Mouse (Mus musculus) cerebellum, adult 9-11 months (tissue): ENCODE data around the gene Hdac9.
"Not testable (repeated sequence)": the region's sequence is repeated elsewhere in the genome, so short reads cannot be mapped to it uniquely, and the experiment has no call there.

Experiments used
- DNase-seq: peaks from one replicate; pipeline ENCODE4 v3.0.0; 2022

Gene Hdac9

DNA sequence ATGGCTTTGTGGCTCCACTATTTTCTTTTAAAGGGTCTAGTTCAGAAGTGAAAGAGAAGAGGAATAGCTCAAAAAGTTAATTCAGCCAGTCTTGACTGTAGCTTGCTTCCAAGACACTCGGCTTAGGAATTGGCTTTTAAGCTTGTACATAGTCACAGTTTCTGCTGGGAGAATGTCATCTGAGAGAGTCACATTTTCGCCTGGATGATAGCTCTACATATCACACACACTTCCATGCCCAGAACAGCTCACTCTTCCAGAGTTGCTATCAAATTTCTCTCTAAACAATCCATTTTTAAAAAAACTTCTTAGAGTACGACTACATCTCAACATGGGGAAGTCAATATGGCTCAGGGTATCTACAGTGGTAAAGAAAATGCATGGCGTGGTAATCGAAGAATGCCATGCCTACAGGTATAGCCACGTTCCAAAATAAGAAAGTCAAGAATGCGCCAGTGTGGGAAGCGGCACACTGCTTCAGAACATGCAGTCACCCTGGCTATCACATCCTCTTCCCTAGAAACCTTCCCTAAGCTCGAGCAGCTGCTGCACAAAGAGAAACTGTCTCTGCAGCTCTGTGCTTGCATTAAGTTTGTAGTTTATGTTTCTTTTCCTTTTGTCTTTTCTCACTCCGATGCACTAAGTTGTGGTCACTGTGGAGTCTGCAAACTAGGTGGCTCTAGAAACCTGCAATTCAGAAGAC lies 443.8 kb downstream of the Hdac9 start:
- no peak for DNase-seq

DNA sequence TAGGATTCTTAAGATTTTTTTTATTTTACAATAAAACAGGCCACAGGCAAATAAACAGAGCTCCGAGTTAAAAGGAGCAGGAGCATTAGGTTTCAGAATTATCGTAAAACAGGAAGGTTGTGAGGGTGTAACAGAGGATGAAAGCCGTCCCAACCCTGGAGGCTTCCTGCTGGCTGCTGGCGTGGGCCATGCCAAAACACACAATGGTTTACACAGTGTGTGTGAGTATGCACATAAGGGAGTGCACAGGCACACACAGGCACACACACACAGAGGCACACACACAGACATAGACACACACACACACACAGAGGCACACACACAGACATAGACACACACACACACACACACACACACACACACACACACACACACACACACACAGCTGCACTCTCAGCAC lies 444.4 kb downstream of the Hdac9 start:
- DNase-seq, result no peak

DNA sequence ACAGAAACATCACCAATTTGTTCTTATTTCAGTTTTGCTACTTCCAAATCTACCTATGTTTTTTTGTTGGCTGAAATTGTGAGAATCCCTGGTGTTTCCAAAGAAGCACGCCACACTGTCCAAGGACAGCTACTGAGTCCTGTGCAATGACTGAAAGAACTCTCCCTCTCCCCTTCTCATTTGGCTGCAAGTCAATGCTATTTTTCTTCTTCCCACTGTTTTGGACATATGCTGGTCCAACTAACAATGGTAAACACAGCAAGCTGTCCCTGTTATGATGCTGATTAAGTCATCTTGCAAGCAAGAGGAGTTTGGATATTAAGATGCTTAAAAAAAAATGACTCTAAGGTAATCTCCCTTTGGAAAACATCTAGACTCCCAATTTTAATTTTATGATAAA lies 455.2 kb downstream of the Hdac9 start:
- peak; percentile 45 for DNase-seq

DNA sequence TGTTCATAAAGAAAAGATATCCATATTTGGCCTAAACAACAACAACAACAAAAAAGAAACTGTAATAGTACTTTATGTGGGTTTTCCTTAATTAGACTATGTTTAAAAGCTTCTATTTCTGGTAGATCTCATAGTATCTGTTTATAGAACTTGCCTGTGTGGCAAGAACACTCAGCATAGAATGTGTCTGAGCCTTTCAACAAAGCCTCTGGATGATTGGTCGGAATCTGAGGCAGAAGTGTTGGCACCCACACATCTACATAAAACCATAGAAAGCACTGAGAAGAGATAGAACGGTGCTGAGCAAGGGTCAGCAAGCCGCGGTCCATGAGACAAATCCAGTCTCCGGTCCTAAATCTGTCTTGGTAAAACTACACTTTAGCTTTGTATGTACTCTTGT lies 464.3 kb downstream of the Hdac9 start:
- no peak for DNase-seq

DNA sequence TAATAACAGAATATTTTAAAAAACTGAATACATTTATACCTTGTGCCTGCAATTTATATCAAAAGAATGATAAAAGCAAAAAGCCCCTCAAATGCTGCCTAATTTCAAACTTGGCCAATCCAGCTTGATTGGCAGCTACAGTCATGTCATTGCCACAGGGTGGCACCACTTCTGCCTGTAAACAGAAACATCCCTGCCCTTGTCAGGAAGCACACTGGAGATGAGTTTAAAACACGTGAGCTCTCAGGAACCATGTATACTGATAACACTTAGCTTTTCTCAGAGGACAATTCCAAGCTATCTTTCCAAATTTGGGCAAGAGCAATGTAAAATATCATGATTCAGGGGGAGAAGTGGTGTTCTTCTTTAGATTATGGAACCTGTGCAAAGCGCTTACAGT lies 465.7 kb downstream of the Hdac9 start:
- DNase-seq, result no peak

DNA sequence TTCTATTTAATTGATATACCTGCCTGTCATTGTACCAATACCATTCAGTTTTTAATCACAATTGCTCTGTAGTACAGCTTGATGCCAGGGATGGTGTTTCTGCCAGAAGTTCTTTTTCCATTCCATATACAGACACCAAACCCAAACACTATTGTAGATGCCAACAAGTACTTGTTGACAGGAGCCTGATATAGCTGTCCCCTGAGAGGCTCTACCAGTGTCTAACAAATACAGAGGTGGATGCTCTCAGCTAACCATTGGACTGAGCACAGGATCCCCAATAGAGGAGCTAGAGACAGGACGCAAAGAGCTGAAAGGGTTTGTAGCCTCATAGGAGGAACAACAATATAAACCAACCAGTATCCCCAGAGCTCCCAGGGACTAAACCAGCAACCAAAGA lies 472.2 kb downstream of the Hdac9 start:
- DNase-seq, result not testable (repeated sequence)

DNA sequence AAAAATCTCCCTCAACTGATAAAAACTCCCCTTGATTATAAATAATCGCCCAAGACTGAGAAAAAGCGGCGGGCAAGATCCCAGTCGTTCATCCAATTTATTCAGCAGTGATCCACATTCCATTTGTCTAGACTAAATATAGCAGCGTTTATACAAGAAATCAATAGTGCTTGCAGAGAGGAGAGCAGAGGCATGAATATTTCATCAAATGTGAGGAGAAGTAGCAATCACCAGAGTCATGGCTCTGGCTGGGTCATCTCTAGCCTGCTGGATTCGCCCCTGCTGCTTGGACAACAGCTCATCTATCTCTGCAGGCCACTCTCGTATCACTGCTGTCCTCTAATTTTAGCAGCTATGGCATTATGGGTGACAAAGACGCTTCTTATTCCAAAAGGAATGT lies 476.0 kb downstream of the Hdac9 start:
- DNase-seq, result no peak

DNA sequence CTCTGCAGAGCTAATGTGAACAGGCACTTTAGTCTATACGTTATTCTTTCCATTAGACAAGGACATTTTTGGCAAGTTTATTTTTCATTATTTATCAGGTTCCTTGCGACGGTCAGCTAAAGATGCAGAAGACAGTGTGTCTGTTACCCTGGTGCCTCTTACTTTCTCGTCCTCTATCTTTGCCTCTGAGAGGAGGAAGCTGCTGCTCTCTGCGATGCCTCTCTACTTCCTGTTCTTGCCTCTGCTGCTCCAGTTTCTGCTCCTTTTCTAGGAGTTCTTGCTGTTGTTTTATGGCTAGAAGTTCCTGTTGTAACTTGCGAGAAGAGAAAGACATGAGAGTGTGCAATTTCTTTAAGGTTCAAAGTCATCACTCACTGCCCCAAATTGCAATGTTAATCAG lies 484.0 kb downstream of the Hdac9 start:
- no peak for DNase-seq

DNA sequence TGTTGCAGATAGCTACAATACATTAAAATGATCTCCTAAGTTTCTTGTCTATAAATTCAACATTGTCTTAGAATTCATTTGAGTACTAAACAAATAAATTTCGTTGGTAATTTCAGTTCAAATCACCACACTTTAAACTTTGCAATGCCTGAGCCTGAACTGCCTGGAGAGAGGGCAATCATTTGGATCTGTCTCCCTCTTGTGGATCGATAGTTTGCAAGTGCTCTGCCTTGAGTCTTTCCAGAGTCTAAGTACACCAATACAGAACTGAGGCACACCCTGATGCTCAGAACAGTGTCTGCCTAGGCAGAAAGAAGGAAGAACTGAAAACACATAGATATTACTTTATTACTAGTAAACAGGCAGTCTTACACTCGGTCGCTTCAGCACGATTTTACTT lies 484.4 kb downstream of the Hdac9 start:
- no peak for DNase-seq

DNA sequence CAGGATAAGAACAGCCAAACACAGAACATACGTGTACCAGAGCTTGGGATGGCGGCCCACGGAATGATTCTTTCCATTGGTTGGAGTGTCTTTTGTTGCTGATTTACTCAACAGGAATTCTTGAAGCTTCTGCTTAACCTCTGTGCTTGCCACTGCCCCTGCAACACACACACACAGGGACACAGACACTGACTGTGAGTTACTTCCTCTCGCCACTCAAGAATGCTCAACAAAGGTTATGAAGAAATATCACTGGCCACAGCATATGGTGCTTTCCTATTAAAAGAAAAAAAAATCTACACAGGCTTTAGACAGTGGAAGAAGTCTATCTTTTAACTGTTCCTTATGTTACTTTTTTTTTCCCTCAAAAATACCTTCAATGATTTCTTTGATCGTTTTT lies 485.1 kb downstream of the Hdac9 start:
- DNase-seq, result no peak

DNA sequence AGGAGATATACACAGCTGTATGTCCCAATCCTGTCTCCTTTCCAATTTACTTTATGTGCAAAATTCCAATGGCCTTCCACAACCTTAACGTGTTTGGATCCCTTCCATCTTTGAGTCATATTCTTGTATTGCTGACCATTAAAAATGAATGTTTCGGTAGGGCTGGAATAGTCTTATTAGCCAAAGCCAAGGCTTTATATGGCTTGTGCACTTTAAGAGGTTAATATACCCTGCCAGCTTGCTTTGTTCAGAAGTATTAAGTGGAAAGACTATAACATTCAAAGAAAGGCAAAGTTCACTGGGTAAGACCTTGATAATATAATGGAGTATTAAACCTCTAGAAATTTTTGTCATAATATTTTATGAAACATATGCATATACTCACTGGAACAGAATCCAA lies 491.4 kb downstream of the Hdac9 start:
- DNase-seq, result no peak

DNA sequence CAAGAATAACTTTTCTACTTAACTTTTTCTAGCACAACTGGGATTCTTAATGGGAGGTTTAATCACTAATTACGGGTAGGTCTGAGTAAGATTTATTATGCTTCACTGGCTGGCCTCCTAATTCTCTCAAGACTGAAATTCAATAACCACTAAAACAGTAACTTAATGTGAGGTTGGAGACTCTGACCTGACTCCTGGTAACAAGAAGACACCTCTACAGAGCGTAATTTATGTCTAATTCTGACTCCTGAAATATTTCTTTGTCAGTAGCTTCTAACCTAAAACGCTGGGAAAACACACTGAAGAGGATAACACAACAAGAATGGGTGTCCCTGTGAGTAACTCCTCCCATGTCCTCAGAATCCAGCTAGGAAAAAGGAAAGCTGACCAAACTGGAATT lies 508.8 kb downstream of the Hdac9 start:
- DNase-seq, result no peak

DNA sequence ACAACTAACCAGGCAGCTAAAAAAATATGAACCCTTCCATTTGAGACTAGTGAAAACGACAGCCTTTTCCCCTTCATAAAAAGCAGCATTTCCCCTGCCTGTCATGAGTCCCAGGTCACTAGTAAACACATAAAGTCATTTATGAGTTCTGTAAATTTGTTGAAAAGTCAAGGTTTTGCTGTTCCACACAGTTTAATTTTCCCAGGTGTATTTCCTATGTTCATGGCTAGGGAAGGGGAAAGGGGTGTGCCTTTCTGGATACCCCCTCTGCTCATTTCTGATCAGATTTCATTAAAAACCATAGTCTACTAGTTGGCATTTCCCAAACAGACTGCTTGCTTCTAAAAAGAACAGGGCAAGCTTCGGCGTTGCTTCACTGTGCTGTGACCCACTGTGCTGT lies 509.8 kb downstream of the Hdac9 start:
- no peak for DNase-seq

DNA sequence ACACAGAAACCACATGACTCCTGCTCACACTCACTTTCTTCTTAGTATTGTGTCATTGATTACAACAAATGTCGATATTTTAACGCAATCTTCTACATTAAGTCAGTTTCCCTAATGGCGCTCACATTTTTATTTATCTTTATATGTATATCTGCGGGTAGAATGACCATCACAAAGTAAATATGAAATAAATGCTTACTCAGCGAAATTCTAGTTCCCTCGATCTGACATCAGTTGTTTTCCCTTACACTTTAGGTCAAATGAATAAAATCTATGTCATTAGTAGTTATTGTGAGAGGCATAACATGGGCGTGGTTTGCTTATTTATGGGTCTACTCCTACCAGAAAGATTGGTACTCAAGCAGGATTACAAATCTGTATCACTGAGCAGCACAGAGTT lies 514.8 kb downstream of the Hdac9 start:
- DNase-seq, result no peak

DNA sequence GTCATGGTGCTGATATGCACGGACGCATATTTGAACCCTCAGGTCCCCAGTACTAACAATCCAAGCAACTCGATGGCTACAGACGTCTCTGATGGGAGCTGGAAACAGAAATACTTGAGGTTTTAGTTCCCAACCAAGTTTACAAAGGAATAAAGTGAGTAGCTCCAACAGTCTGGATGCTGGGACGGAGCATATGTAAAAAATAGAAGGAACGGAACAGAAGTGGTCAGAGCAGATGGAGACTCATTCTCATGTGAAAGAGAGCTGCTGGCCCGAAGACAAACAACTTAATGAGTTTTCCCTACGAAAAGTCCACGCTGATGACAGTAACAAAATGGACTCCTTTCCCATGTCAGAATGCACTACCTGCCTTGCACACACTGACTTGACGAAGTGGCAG lies 518.3 kb downstream of the Hdac9 start:
- DNase-seq, result no peak

DNA sequence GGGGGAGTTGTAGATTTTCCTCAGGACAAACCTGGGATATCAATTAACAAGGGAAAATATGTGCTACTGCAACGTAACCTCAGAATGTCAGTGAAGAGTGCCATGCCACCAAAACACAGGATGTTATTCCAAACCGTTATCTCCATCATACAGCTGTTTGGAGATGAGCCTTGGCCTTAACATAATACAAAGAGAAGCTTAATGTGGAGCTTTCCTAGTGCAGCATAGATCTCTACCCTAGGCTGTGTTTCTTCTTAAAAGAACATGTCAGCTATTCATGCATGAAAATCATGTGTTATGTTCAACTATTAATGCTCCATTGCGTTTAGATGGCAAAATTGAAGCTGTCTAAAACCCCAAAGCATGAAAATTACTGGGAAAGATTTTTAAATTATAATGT lies 522.6 kb downstream of the Hdac9 start:
- no peak for DNase-seq

DNA sequence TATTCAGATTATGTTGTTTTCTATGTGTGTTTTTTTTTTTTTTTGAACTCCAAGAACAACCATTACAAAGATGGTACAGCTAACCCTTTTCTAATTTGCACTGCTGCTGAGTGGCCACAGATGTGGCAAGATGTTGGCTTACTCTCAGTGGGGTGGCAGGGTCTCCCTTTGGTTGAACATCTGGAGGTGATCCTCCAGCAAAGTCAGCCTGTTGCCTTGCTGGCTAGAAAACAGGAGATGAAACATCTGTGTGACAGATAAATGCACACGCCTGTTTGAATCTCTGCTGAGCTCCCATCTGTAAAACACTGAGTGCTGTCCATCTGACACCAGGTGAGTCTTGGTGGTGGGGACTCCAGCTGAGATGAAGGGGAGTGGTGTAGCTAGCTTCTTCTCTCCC lies 537.2 kb downstream of the Hdac9 start:
- DNase-seq, result no peak

DNA sequence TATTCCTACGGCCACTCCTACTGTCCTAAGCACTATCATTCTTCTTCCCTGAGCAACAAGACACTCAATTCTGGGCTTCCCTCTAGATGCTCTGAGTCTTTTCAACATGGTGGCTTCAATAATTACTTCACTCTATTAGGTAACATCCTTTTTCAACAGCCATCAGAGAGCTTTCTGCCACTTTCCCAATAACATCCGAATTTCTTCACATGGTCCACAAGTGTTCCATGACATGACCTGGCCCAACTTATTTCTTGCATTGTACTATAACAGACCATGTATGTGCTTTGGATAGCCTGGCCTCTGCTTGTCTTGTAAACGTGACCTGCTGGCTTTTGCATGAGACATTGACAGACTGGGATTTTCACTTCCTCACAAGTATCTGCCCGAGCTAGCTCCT lies 538.3 kb downstream of the Hdac9 start:
- no peak for DNase-seq

DNA sequence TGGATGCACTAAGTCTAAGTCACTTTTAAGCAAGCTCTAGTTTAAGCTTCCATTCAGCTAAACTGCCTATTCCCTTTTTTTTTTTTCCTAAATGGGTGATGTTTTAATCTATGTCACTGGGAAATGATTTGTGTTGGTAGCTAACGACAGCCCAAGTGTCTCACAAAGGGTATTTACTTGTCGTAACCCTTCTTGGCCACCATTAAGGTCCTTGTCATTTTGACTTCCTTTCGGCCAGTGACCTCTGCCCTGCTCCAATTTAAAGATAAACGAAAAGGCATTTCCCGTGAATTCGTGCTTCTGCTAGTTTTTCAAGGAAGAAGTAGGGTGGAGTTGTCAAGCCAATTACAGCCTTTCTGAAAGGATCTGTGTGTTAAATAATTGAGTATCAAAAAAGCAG lies 565.0 kb downstream of the Hdac9 start:
- DNase-seq, result no peak

DNA sequence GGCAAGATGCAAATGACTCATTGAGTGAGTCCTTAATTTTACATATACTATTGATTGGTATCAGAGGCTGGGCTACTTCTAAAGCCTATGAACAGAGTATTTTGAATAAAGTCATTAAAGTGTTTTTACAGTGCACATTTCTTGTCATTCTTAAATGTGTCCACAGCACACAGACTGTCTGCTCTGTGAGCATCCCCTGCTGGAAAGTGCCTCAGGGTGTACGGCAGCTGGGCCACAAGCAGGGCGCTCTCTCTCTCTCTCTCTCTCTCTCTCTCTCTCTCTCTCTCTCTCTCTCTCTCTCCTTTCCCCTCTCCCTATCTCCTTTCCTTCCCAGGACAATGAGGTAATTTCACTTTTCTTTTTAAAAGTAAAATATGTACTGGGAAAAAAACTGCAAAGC lies 569.4 kb downstream of the Hdac9 start:
- no peak for DNase-seq

DNA sequence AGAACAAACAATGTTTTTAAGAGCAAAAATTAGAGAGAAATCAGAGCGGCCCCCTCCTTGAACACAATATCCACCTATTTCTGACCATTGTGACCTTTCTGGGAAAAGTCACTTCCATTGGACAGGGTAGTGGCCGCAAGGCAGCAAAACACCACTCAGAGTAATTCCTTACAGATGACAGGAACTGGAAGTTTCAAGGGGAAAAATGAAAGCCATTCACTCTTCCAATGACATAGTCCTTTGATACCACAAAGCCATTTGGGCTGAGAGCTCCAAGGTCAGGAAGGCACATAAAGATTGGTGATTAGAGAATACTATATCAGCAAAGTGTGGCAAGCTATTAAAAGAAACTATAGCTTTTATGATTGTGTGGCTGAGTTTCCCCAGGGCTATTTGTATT lies 574.1 kb downstream of the Hdac9 start:
- DNase-seq, result no peak

DNA sequence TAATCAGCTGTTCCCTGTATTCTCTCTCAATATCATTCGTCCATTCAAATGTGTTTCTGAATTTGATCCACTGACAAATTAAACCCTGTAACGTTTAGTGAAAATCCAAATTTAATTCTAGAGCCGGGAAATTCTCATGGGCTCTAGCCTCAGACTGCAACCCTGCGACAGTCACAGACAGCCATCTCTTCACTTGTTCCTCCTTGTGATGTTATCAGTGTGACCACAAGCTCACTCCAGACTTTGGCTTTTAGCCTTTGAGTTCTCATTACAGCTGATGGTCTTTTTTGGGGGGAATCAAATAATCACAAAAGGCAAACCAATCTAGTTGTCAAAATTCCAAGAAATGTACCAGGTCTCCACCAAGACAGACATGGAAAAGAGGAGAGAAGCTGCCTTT lies 578.0 kb downstream of the Hdac9 start:
- no peak for DNase-seq

DNA sequence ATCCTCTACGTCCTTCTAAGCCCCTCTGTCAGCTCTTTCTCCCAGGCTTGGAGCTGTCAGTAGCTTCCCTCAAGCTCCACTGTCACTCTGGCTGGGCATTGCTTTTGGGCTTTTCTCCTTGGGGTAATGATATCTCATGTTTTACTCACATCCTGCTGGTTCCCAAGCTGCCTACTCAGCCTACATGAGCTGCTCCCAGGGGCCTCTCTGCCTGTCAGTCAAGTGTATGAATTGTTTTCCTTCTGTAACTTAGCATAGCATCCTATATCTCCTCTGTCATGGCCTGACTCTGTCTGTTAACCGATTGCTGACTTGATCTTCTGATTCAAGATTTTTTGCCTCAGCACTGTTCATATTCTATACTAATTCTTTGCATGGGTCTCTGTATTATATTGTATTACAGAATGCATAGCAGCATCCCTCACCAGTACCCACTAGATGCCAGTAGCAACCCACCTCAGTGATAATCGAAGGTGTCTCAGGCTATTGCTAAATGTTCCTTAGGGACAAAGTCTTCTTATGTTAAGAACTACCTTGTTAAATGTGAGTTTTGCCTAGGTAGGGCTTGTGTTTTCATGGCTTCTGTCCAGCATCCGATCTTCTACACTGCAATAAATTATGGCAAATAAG lies 582.3 kb downstream of the Hdac9 start:
- DNase-seq, result no peak

DNA sequence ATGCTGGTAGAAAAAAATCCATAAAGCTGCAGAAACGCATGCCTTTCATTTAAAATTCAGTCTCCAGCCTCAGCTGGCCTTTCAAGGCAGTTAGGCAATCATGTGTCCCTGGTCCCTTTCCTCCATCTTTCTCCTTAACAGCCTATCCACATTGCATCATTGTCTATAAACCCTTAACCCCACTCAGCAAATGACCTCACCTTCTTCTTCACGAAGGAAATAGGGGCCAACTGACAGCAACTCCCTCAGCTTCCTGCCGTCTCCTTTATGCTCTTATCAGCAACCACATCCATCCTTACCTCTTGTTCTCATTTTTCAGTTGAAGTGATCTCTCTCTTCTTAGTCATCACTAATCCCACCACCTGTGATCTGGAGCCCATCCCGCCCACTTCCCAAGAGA lies 584.0 kb downstream of the Hdac9 start:
- DNase-seq, result no peak

DNA sequence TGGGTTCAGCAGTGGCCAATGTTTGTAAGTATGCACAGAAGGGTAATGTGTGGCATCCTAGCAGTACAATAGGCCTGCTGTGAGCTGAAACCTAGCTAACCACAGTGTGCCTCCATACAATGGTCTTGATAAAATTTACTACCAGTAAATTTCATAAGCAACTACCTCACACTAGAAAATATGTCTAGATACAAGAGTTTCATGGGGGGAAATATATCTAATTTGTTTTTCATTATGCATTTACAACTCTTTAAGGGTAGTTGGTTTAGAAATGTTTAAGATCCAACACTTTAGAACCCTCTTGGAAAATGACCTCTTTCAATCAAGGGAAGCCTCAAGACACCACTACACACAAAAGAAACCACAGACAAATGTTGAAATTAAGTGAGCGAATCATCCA lies 589.8 kb downstream of the Hdac9 start:
- no peak for DNase-seq
